Mouse (Mus musculus) cortical plate, adult 2 months (tissue): Measurements from ENCODE around the gene Ubap1. TPM values are rescaled to one million over a fixed set of nuclear protein-coding genes. Genes with fewer than 3 reads are reported as not detected.
A peak's percentile ranks its signal among the peaks of the same experiment; 100 is the strongest.

Source experiments
- H3K27ac ChIP-seq: fragments of 200-500 bp; 2 replicates; pipeline ENCODE4 v1.5.1; 2012; ENCODE audit warnings: low read length, control low read depth, inconsistent platforms; ENCODE audit not compliant: insufficient read depth
- H3K4me1 ChIP-seq: fragments of 200-500 bp; 2 replicates; pipeline ENCODE4 v1.6.1; 2011; ENCODE audit warnings: low read length; ENCODE audit not compliant: control insufficient read depth, insufficient read depth
- H3K4me3 ChIP-seq: fragments of 200-500 bp; 2 replicates; pipeline ENCODE4 v1.5.1; 2011; ENCODE audit warnings: mild to moderate bottlenecking, low read length, control low read depth; ENCODE audit not compliant: insufficient read depth
- CTCF ChIP-seq: fragments of 200-500 bp; IDR thresholded peaks from 2 replicates; pipeline ENCODE4 v1.5.1; 2011; ENCODE audit warnings: mild to moderate bottlenecking, control low read depth, low read length; ENCODE audit not compliant: insufficient read depth; ENCODE audit errors: extremely low read depth
- POLR2A ChIP-seq: fragments of 200-500 bp; IDR thresholded peaks from 2 replicates; pipeline ENCODE4 v1.6.1; 2011; ENCODE audit warnings: mild to moderate bottlenecking, low read length, control low read depth; ENCODE audit not compliant: insufficient read depth; ENCODE audit errors: extremely low read depth
- polyA plus RNA-seq: library from polyadenylated mRNA; depleted of rRNA; stranded (reverse); fragments of >200 nt; gene quantifications from 2 replicates; pipeline ENCODE4 v1.2.3, GENCODE M21; 2012; rRNA removed

The Ubap1 gene
- polyA plus RNA-seq, result 44.0 and 47.7 TPM in 2 replicates

GRCm38 (mm10) chr4:41348584-41349198 lies at the start of gene Ubap1:
Gene Ubap1, plus strand, starts transcription at chr4:41348996.
- peak within 1 kb of the TSS; percentile 42 for H3K4me3 ChIP-seq
- TF ChIP-seq POLR2A, result peak; percentile 95
- no peak for TF ChIP-seq CTCF
- peaks cover 6% of the 10 kb centered on the region for H3K4me1 ChIP-seq
- no peak within 1 kb of the TSS for H3K27ac ChIP-seq

- no peak overlapping the region for H3K27ac ChIP-seq
- H3K4me3 ChIP-seq, result no peak overlapping the region
- TF ChIP-seq POLR2A (no peak), CTCF (no peak)
- no peaks in the 10 kb centered on the region; the same call in 1 of the 2 replicates for H3K4me1 ChIP-seq
Observed at GRCm38 (mm10) chr4:41303671-41304070, 45.1 kb upstream of the Ubap1 start.

GRCm38 (mm10) chr4:41304302-41304701 lies 44.5 kb upstream of the Ubap1 start:
- Histone ChIP-seq H3K27ac (no peak overlapping the region), H3K4me1 (no peaks in the 10 kb centered on the region; the same call in 1 of the 2 replicates), H3K4me3 (no peak overlapping the region)
- no peak for TF ChIP-seq CTCF
- no peak for TF ChIP-seq POLR2A

DNA sequence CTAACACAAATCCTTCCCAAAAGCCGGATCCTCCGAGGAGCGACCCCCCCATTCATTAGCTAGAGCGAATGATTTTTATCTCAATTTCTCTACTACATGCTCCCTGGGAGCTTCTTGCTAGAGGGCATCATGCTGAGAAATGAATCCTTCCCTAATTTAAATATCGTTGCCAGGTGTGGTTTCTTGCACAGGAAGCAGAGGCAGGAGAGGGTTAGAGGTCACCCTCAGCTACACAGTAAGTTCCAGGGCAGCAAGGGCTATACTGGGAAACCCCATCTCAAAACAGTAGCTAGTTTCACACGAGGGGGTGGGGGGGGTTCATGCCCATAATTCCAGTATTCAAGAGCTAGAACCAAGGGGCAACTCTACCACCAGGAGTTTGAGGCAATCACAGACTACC lies 41.4 kb upstream of the Ubap1 start:
- no peak for TF ChIP-seq POLR2A
- no peak for TF ChIP-seq CTCF
- H3K4me1 ChIP-seq, result no peaks in the 10 kb centered on the region; the same call in 1 of the 2 replicates

DNA sequence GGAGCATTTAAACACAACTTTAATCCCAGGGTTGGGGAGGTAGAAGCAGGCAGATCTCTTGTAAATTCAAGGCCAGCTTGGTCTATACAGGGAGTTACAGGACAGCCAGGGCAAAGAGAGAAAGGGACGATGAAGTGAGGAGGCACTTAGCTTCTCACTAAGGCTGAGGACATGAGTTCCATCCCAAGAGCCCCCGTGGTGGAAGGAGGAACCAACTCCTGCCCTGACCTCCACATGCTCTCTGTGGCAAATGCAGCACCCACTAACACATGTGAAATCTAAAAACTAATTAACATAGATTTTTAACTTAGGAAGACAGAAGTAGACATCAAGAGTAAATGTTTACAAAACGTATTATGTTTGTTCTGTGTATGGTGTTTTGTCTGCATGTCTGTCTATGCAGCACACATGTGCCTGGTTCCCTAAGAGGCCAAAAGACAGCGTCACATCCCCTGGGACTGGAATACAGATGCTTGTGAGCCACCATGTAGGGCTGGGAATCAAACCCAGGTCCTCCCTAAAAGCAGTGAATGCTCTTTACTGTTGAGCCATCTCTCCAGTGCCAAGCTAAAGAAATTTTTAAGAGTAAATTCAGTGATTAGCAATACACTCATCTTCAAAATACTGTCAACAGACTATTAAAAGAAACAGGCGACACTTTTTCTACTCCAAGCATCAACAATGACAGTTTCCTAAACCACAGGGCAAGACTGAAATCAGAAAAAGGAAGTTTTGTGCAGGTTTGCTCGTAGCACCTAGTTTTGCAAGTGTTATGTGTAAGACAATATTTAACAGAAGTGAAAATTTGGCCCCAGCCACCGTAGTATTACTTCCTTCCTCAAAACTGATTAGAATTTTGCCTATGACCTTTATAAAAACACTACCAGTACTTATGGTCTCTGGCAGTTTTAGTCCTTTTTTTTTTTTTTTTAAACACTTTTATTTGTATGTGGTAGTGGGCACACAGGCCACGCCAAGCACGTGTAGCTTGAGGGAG lies 37.9 kb upstream of the Ubap1 start:
- no peak overlapping the region for H3K27ac ChIP-seq
- H3K4me1 ChIP-seq, result peaks cover 9% of the 10 kb centered on the region
- H3K4me3 ChIP-seq, result no peak overlapping the region
- TF ChIP-seq POLR2A, result no peak
- no peak for TF ChIP-seq CTCF

More for the DNA sequence above, 41.4 kb upstream of the Ubap1 start:
- Histone ChIP-seq H3K4me3 (no peak overlapping the region), H3K27ac (no peak overlapping the region)

DNA sequence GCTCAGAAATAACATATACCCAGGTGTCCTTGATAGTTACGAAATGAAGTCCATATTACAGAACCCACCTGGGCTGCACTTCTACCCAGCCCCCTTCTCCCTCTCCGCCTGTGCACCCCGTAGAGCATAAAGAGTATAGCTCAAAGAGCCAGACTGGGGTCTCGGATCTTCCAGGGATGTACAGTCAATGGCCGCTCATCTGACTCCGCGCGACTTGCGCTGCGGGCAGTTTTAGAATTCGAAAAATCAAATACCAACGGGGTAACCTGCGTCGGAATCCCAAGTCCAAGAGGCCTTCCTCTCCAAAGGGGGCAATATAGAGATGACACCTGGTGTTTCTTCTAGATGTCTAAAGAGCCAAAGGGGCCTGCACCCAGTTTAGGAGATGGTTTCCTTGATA lies 35.1 kb upstream of the Ubap1 start:
- no peak for TF ChIP-seq POLR2A
- TF ChIP-seq CTCF, result no peak
- Histone ChIP-seq H3K4me1 (peaks cover 9% of the 10 kb centered on the region), H3K27ac (no peak overlapping the region), H3K4me3 (peak overlapping the region; percentile 80)

DNA sequence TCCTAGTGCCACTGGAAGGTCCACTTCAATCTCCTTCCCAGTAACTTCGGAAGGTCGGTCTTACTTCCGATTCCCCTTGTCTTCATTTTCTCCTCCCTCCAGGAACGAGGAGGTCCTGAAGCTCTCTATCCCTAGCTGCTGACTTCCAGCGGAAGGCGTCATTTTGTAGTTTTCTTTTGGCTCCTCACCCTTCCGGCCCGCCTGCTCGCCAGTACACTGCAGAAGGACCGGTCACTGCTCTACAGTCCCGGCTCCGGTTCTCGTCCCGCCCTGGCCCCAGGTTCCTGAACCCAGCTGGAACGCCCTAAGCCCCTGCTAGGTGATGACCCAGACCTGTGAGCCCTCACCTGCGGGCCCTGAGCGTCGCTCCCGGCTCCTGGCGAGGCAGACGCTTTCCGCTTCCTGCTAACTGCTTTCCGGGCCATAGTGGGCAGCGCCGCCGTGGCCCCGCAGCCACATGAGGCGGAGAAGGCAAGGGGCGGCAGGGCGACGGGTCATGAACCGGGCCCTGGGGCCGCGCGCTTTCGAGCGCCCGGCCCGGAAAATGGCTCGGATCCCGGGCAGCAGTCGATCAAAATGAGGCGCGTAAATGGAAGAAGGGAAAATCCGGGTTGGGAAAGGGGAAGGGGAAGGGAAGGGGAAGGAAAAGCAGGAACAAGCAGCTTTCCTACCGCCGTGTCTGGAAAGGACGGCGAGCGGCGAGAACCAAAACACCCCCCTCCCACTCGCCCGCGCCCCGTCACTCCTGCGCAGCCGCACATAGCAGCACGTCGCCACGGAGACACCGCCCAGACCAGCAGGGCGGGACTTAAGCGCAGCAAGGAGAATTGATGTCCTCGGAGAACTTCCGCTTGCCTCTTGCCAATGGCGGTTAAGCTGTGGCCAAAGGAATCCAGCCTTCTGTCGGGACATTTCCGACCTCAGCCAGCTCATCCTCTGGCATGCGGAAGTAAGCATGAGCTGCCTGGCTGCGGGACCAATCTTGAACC lies 34.4 kb upstream of the Ubap1 start, which contains the start of gene Dcaf12:
TSS of gene Dcaf12 (minus strand) at position 749 of the 989 bp plus-strand sequence.
- peak within 1 kb of the TSS; percentile 80 for H3K4me3 ChIP-seq
- peak; percentile 97 for TF ChIP-seq POLR2A
- TF ChIP-seq CTCF, result no peak

GRCm38 (mm10) chr4:41315173-41315572 lies 33.6 kb upstream of the Ubap1 start:
- peak overlapping the region; percentile 65 for H3K27ac ChIP-seq
- TF ChIP-seq POLR2A, result no peak
- TF ChIP-seq CTCF, result no peak
- H3K4me1 ChIP-seq, result peaks cover 9% of the 10 kb centered on the region
- peak overlapping the region; percentile 80 for H3K4me3 ChIP-seq

More for the DNA sequence above, 34.4 kb upstream of the Ubap1 start, which contains the start of gene Dcaf12:
- H3K4me1 ChIP-seq, result peaks cover 9% of the 10 kb centered on the region
- H3K27ac ChIP-seq, result peak within 1 kb of the TSS; percentile 88

DNA sequence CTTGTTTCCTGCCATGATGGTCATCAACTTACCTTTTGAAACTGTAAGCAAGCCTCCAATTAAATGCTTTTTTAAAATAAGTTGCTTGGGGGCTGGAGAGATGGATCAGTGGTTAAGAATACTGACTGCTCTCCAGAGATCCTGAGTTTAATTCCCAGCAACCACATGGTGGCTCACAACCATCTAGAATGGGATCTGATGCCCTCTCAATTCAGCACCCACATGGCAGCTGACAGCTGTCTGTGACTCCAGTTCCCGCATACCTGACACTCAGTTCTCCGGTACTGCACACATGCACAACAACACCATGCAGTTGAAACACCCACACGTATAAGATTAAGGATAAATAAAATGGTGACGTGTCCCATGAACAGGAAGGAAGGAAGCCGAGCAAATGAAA lies 30.5 kb upstream of the Ubap1 start:
- H3K4me3 ChIP-seq, result no peak overlapping the region
- H3K4me1 ChIP-seq, result peaks cover 4% of the 10 kb centered on the region
- no peak overlapping the region for H3K27ac ChIP-seq
- TF ChIP-seq POLR2A, result no peak
- no peak for TF ChIP-seq CTCF

DNA sequence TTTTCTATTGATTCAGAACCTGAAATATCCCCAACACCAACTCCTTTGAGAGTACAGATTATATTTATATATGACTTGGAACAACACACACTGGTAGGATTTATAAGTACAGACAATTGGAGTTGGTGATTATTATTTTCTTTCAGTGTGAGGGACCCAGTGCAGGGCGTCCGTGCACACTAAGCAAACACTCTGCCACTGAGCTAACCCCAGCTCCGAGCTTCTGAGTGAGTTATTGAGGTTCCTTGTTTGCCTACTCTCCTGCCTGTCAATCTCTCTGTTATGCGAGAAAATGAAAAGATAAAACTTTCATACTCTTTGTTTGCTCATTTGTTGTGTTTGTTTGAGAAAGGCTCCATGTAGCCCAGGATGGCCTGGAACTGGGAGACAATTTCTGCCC lies 27.8 kb upstream of the Ubap1 start:
- no peak overlapping the region for H3K27ac ChIP-seq
- TF ChIP-seq CTCF, result no peak
- no peak for TF ChIP-seq POLR2A
- H3K4me1 ChIP-seq, result no peaks in the 10 kb centered on the region
- H3K4me3 ChIP-seq, result no peak overlapping the region
